Mouse (Mus musculus) brain, embryonic 14.5 days (tissue): ENCODE measurements around the gene Msh4. TPM values are rescaled to one million over a fixed set of nuclear protein-coding genes. Genes with fewer than 3 reads are reported as not detected.
"Not testable (repeated sequence)": the region's sequence is repeated elsewhere in the genome, so short reads cannot be mapped to it uniquely, and the experiment has no call there.

Experiments
- DNase-seq: peaks from one replicate; pipeline ENCODE4 v3.0.0-alpha.2; 2011; ENCODE audit warnings: low read depth
- CTCF ChIP-seq: fragments of 200-500 bp; IDR thresholded peaks from 2 replicates; pipeline ENCODE4 v1.5.1; 2012; ENCODE audit warnings: inconsistent platforms, mild to moderate bottlenecking, moderate library complexity, borderline replicate concordance; ENCODE audit not compliant: insufficient read depth, insufficient read length; ENCODE audit errors: extremely low read depth
- POLR2A ChIP-seq: fragments of 200-500 bp; IDR thresholded peaks from 2 replicates; pipeline ENCODE4 v1.6.1; 2012; ENCODE audit warnings: mild to moderate bottlenecking, inconsistent platforms, borderline replicate concordance; ENCODE audit not compliant: poor library complexity, insufficient read depth, insufficient read length, severe bottlenecking; ENCODE audit errors: extremely low read depth
- polyA plus RNA-seq: library from polyadenylated mRNA; depleted of rRNA; stranded (reverse); fragments of >200 nt; gene quantifications from 2 replicates; pipeline ENCODE4 v1.2.3, GENCODE M21; 2012

The Msh4 gene
- polyA plus RNA-seq, 1 experiment, result 0.22 TPM

- peak; percentile 58 for DNase-seq
- peak; percentile 33; the same call in 1 of the 2 replicates for TF ChIP-seq CTCF
- no peak for TF ChIP-seq POLR2A
Measured at GRCm38 (mm10) chr3:153867149-153868136, 38.5 kb downstream of the Msh4 start.

- no peak for TF ChIP-seq CTCF
- DNase-seq, result no peak
Measured at GRCm38 (mm10) chr3:153864636-153865429, 41.1 kb downstream of the Msh4 start.

DNA sequence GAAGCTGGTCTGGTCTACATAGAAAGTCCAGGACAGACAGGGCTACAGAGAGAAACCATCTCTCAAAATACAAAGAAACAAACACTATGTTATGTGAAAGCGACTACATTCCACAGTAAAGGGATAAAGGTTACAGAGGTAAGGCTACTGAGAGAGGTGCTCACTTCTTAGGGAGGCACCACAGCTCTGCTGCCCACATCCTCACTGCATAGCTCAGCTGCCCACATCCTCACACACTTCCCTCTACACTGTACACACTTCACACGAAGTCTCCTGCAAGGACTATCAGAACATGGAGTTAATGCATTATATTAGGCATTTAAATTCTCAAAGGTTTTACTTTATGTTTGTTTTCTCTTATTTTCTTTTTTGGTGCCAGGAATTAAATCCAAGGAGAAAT, 42.1 kb downstream of the Msh4 start:
- no peak for DNase-seq
- no peak for TF ChIP-seq CTCF
- no peak for TF ChIP-seq POLR2A

DNA sequence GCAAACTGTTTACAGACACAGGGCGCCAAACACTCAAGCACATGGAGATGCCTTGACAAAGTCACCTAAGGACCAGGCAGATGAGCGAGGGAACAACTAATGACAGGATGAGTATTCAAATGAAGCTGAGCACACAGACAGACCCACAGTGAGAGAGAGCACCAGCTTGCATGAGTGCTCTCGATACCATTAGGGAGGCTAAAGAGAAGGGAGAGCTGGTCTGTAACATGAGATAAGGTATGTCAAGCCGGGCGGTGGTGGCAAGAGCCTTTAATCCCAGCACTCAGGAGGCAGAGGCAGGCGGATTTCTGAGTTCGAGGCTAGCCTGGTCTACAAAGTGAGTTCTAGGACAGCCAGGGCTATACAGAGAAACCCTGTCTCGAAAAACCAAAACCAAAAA, 45.5 kb downstream of the Msh4 start:
- not testable (repeated sequence) for DNase-seq

- no peak for TF ChIP-seq CTCF
- TF ChIP-seq POLR2A, result no peak
- DNase-seq, result no peak
Measured at GRCm38 (mm10) chr3:153858350-153859001, 47.5 kb downstream of the Msh4 start.

- DNase-seq, result no peak
Measured at GRCm38 (mm10) chr3:153852266-153852665, 53.7 kb downstream of the Msh4 start.

GRCm38 (mm10) chr3:153850759-153851158, 55.2 kb downstream of the Msh4 start:
- no peak for TF ChIP-seq CTCF
- no peak for TF ChIP-seq POLR2A
- DNase-seq, result no peak

More at GRCm38 (mm10) chr3:153852266-153852665, 53.7 kb downstream of the Msh4 start:
- TF ChIP-seq POLR2A (no peak), CTCF (no peak)

DNA sequence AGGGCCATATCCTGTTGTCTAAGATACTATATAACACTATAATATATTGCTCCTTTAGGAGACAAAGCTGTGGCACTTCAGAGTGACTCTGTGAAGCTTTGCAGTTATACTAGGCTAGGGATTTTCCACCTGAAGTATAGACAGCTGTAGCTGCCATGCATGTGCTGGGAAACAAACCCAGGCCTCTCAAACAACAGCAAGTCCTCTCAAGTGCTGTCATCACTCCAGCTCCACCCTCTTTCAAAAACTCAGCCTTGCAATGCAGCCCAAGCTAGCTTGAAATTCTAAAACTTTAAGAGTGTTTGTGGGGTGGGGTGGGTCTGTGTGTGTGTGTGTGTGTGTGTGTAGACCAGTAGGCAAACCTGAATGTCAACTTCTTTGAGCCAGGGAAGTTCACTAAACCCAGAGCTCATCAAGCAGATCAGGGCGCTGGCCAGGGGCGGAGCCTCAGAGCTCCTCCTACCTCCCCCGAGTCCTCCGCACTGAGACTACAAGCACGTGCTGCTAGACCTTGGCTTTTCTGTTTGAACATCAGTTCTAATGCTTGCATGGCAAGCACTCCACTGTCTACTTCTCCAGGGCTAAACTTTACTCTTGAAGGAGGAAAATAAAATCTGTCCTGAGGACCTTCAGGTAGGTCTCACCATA, 56.4 kb downstream of the Msh4 start:
- DNase-seq, result no peak
- TF ChIP-seq CTCF (no peak), POLR2A (no peak)

DNA sequence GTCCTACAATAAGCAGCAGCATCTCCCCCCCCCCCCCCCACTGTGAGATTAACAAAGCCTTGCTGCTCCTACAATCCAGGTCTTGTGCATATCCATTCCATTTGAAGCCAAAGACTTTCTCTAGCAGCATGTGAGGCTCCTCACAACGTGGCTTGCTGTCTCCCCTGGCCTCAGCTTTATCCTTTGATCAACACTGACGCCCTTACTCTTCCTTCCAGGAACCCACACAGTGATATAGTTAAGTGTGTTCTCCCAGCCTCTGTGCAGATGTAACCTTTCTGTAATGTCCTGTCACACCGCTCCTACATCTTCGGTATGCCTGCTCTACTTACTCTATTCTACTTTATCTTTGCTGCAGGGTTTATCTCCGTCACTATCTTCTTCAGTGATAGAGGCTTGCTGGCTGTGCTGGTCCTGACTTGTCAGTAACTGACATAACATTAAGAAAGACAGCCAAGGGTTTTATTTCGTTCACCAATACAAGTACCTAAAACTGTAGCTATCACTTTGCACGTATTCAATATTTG, 58.7 kb downstream of the Msh4 start:
- no peak for DNase-seq
- TF ChIP-seq CTCF (no peak), POLR2A (no peak)

DNA sequence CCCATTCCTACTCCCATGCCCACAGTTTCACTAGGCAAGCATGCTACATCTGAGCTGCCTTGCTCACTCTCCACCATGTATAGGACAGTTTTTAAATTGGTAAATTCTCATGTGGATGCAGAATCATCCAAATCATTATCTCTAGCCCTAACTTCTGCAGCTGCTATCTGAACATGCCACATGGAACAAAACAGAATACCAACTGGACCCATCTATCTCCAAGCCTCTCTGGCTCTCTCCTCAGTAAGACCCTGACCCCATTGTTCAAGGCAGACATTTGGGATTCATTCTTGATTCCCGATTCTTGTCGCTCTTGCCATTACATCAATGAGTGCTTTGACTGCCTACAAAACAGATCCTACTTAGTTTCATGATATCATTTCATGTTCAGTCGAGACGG, 59.8 kb downstream of the Msh4 start:
- TF ChIP-seq POLR2A (no peak), CTCF (no peak)
- DNase-seq, result no peak

DNA sequence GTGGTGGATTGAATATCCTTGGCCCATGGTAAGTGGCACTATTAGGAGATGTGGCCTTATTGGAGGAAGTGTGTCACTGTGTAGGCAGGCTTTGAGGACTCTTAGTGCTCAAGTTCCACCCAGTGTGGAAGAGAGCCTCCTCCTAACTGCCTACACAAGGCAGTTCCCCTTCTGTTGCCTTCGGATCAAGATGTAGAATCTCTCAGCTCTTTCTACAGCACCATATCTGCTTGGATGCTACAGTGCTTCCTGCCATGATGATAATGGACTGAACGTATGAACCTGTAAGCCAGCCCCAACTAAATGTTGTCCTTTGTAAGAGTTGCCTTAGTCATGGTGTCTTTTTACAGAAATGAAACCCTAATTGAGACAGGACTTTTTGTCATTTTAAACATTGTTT, 60.4 kb downstream of the Msh4 start:
- DNase-seq, result no peak
- TF ChIP-seq POLR2A (no peak), CTCF (no peak)
